Mouse (Mus musculus): ENCODE measurements at regions not wholly inside any gene's neighbourhood (a gene's known extent, or its start where the extent isn't known, plus 50 kb on each side); places are given as distances from the start of the nearest gene placed in this dataset.
A peak's percentile ranks its signal among the peaks of the same experiment; 100 is the strongest.

- no peak for DNase-seq (ENCODE audit: low spot score)
Observed at GRCm38 (mm10) chr2:74099671-74100372, 188.7 kb upstream of the Atp5g3 start.

- DNase-seq (ENCODE audit: low spot score): no peak
Observed at GRCm38 (mm10) chr2:74096809-74097208, 185.7 kb upstream of the Atp5g3 start.

GRCm38 (mm10) chr2:74093494-74093893 lies 182.4 kb upstream of the Atp5g3 start:
- DNase-seq (ENCODE audit: low spot score): no peak

GRCm38 (mm10) chr2:74087375-74087774 lies 176.2 kb upstream of the Atp5g3 start:
- no peak for DNase-seq (ENCODE audit: low spot score)

DNA sequence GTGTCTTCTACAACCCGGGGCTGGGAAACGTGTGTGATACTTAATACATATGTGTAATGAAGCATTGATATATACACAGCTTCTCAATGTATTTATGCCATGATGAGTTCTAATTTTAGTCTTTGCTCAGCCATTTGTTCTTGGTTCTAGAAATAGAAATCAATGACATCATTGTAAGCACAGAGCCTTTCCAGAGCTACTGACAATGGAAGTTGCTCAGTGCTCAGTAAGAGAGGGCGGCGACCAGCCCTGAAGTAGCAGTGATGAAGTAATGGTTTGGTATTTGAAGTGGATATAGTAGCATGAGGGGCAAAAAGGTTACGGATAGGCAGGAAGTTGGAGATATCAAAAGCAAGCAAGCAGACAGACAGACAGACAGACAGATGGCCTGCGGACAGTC lies 173.8 kb upstream of the Atp5g3 start:
- DNase-seq (ENCODE audit: low spot score): no peak

- no peak for DNase-seq (ENCODE audit: low spot score)
Observed at GRCm38 (mm10) chr2:74076774-74077173, 165.6 kb upstream of the Atp5g3 start.

- DNase-seq (ENCODE audit: low spot score): no peak
Observed at GRCm38 (mm10) chr2:74075566-74075965, 164.4 kb upstream of the Atp5g3 start.

DNA sequence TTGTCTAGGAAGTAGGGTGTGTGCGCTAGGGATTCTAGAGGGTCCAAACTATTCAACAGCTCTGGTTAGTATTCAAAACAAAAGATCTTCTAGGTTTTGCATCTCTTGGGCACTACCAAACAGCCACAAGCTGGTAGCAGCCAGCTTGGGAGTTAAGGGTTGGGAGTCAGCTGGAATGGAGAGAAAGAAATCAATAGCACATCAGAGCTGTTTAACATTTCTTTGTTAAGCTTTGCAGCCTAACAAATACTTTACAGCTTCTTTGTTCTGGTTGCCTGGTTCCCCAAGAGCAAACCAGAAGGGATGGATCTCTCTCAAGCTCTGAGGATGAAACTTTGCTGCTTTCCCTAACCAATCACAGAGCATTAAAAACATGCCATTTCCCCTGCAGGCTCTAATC lies 162.3 kb upstream of the Atp5g3 start:
- DNase-seq (ENCODE audit: low spot score): no peak

DNA sequence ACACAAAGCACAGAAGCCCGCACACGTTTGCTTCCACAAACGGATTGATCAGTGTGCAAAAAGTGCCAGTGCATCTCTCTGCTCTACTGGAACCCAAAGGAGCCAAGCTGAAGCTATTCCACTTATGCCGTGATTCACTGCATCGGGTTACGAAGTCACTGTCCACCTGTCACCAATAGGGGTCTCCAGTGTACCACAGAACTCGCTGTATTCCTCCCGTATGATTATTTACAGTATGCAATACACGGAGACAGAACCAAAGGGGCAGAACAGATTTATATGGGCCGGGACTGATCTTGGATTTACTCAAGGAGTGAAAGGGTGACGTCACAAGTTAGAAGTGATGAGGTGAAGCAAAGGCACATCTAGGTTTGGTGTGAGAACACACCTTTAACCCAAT lies 155.5 kb upstream of the Atp5g3 start:
- peak; percentile 91 for DNase-seq (ENCODE audit: low spot score)

GRCm38 (mm10) chr2:74064369-74064768 lies 153.2 kb upstream of the Atp5g3 start:
- DNase-seq (ENCODE audit: low spot score): no peak

GRCm38 (mm10) chr2:74063777-74064176 lies 152.7 kb upstream of the Atp5g3 start:
- DNase-seq (ENCODE audit: low spot score): no peak

GRCm38 (mm10) chr2:74063302-74063701 lies 152.2 kb upstream of the Atp5g3 start:
- no peak for DNase-seq (ENCODE audit: low spot score)

- DNase-seq (ENCODE audit: low spot score): no peak
Observed at GRCm38 (mm10) chr2:74042430-74042829, 131.3 kb upstream of the Atp5g3 start.

DNA sequence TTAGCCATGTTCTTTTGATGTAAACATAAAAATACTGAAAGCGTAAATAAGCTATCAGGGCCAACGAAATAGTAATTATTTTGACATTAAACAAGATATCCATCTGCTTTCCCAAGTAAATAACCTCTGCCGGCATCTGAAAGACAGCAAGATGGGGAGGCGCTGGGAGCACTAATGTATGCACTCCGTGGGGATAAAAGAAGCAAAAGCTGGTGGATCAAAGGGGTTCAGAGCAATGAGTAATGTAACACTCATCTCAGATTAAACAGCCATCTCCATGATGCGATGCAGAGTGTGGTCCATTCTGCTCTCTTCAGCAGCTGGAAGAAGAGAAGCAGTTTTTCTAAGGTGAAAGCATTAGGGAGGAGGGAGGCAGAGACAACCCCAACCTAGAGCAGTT lies 128.5 kb upstream of the Atp5g3 start:
- no peak for DNase-seq (ENCODE audit: low spot score)

- no peak for DNase-seq (ENCODE audit: low spot score)
Observed at GRCm38 (mm10) chr2:74036043-74036442, 124.9 kb upstream of the Atp5g3 start.

DNA sequence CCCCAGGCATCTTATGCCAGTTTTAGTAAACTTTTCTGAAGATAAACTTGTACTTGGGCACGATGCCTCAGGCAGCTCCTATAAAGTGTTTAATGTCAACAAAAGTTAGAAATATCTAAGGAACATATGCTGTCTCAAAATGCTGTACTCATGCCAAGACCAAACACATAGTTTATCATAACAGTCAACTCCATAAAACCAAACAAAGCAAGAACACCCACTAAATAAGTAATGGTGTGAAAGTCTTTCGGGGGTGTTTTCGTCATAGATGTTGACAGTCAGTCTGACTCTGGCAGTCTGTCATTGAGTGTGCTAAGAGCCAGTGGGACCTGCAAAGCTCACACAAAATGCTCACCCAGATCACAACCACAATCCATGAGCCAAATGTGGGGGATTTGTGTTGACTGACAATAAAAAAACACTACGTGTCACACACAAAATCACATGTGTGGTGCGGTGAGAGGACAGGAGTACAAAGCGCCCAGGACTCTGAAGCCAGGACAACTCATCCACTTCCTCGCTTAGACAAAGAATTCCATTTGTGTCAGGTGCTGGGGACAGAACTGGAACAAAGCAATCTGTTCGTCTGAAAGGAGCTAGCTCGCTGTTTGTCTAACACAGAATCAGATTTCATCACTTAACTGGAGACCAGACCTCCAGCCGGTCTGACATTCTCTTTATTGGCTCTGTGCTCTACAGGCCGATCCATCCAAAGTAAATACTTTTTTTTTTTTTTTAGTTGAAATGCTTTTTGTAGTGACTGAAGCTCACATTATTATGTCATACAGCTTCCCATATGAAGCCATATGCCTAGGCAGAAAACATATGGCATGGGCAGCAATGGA lies 121.3 kb upstream of the Atp5g3 start:
- DNase-seq (ENCODE audit: low spot score): no peak

- DNase-seq (ENCODE audit: low spot score): no peak
Observed at GRCm38 (mm10) chr2:74029938-74030337, 118.8 kb upstream of the Atp5g3 start.

- DNase-seq (ENCODE audit: low spot score): peak; percentile 61
Observed at GRCm38 (mm10) chr2:74027404-74028104, 116.4 kb upstream of the Atp5g3 start.

GRCm38 (mm10) chr2:74015146-74015545 lies 104.0 kb upstream of the Atp5g3 start:
- DNase-seq (ENCODE audit: low spot score): no peak

GRCm38 (mm10) chr2:74014201-74014600 lies 103.1 kb upstream of the Atp5g3 start:
- DNase-seq (ENCODE audit: low spot score): no peak

- peak; percentile 77 for DNase-seq (ENCODE audit: low spot score)
Observed at GRCm38 (mm10) chr2:73998531-73998930, 87.4 kb upstream of the Atp5g3 start.

GRCm38 (mm10) chr2:73996986-73997385 lies 85.9 kb upstream of the Atp5g3 start:
- no peak for DNase-seq (ENCODE audit: low spot score)

GRCm38 (mm10) chr2:73991818-73992217 lies 80.7 kb upstream of the Atp5g3 start:
- DNase-seq (ENCODE audit: low spot score): no peak
